Mouse (Mus musculus): ENCODE data around the gene Araf.
"Not testable (repeated sequence)": the region's sequence is repeated elsewhere in the genome, so short reads cannot be mapped to it uniquely, and the experiment has no call there.

Gene Araf

DNA sequence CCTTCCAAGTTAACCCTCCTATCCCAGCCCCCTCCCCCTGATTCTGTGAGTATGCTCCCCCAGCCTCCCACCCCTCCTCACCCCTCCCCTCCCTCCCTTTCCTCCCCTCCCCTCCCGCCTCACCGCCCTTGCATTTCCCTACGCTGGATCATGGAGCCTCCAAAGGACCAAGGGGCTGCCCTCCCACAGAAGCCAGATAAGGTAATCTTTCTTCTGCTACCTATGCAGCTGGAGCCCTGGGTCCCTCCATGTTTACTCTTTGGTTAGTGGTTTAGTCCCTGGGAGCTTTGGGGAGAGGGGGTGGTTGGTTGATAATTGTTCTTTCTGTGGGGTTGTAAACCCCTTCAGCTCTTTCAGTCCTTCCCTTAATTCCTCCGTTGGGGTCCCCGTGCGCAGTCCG lies at the start of gene Araf:
Gene Araf, plus strand, starts transcription at position 134 of the 400 bp plus-strand sequence.
- peak; percentile 58 for DNase-seq (ENCODE audit: low spot score)

- DNase-seq (ENCODE audit: low spot score): no peak
Measured at GRCm38 (mm10) chrX:20748829-20749228, 48.8 kb upstream of the Araf start.

DNA sequence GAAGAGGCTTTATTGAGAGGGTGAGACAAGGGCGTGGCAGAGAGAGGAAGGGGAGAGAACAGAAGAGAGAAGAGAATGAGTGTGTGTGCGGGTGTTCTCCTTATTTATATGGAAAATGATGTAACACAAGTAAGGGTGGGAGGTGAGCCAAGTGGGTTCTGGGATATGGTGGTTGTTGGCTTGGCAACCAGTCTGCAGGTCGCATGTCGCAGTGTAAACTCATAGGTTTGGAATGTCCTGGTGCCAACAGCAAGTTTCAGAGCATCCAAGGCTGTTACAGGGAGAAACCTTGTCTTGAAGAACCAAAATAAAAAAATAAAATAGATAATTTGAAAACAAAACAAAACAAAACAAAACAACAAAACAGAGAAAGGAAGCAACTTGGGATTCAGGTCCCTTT lies 36.4 kb upstream of the Araf start:
- DNase-seq (ENCODE audit: low spot score): no peak

GRCm38 (mm10) chrX:20770697-20771381 lies 26.8 kb upstream of the Araf start:
- peak; percentile 82 for DNase-seq (ENCODE audit: low spot score)

DNA sequence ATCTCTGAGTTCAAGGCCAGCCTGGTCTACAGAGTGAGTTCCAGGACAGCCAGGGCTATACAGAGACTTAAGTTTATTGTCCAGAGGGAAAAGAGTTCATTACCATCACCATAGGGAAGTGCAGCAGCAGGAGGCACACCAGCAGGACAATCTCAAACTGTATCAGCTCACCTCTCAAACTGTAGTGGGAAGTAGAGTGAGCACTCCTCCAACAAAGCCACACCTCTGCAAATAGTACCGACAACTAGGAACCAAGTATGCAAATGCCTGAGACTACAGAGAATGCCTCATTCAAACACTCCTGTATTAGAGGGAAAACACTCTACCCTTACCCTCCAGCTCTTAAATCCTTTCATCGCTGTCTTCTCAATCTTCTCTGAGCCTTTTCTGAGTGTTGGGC lies 25.9 kb upstream of the Araf start:
- DNase-seq (ENCODE audit: low spot score): no peak

GRCm38 (mm10) chrX:20775271-20776016 lies 22.2 kb upstream of the Araf start:
- DNase-seq (ENCODE audit: low spot score): no peak

DNA sequence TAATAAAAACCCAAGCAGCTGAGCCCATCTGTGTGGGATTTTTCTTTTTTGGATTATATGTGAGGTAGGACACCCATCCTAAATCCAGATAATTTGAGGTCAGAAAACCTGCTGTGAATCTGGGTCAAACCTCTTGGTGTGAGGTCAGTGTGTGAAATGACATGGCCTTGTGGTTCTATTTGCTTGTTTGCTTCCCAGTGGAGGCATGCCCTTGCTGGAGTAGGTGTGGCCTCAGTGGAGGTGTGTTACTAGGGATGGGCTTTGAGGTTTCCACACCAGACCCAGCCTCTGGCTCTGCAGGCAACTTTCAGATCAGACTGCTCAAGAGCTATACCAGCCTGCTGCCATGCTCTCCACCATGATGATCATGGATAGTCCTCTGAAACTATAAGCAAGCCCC lies 20.0 kb upstream of the Araf start:
- DNase-seq (ENCODE audit: low spot score): no peak

DNA sequence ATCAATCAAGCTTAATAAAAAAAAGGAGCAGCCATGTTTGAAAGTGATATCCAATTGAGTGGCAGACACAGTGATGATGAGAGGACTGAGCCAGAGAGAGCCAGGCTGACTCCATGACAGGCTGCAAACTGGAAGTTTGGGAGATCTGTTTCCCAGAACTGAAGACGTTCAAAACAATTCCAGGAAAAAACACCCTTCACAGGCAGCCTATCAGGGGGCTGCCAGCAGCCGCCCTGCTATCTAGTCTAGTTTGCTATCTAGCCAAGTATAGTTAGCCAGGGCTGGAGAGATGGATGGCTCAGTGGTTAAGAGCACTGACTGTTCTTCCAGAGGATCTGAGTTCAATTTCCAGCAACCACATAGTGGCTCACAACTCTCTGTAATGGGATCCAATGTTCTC lies 10.3 kb upstream of the Araf start:
- DNase-seq (ENCODE audit: low spot score): no peak

GRCm38 (mm10) chrX:20792417-20792816 lies 5.2 kb upstream of the Araf start:
- DNase-seq (ENCODE audit: low spot score): no peak

GRCm38 (mm10) chrX:20793230-20793629 lies 4.4 kb upstream of the Araf start:
- DNase-seq (ENCODE audit: low spot score): no peak

DNA sequence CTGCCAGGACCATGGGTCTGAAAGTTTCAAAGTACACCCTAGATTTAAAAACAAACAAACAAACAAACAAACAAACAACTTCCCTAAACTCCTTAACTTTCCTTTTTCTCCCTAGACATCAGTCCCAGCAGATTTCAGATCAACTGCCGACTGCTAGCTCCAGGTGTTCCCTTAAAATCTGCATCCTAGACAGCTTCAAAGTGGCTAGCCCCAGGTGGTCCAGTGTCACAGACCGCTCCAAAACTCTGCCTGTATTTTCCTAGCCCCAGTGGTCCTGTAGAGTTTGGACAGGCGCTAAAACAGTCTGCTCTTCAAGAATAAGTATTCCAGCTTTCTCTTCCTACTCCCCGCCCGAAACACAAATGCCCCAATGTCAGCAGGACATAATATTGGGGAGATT lies 3.4 kb upstream of the Araf start:
- DNase-seq (ENCODE audit: low spot score): no peak

GRCm38 (mm10) chrX:20798141-20798796 lies 655 bp downstream of the Araf start:
- DNase-seq (ENCODE audit: low spot score): peak; percentile 86

- no peak for DNase-seq (ENCODE audit: low spot score)
Measured at GRCm38 (mm10) chrX:20798797-20799147, 1.2 kb downstream of the Araf start.

- no peak for DNase-seq (ENCODE audit: low spot score)
Measured at GRCm38 (mm10) chrX:20801456-20801855, 3.8 kb downstream of the Araf start.

GRCm38 (mm10) chrX:20804301-20804700 lies 6.7 kb downstream of the Araf start:
- DNase-seq (ENCODE audit: low spot score): not testable (repeated sequence)

- DNase-seq (ENCODE audit: low spot score): no peak
Measured at GRCm38 (mm10) chrX:20806295-20806694, 8.7 kb downstream of the Araf start.

GRCm38 (mm10) chrX:20816974-20817373 lies 19.4 kb downstream of the Araf start:
- DNase-seq (ENCODE audit: low spot score): no peak

DNA sequence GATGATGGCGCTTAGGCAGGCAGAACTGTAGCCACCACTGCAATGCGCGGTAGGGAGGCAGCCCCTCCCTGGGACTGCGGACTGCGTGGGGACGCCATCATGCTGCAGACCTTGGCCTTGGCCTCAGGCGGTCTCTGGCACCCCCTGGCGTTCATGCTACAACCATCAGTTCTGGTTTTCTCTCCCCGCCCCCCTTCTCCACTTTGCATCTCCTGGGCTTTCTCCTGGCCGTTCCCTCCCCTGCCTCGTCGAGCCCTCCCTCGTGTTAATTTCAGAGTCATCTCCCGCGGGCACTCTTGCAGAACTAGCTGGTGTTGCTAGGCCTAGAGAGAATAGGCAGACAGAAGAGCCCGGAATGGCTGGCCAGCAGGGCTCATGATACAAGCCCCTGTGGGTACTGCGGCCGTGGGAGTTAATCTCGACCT lies 21.6 kb downstream of the Araf start:
- peak; percentile 79 for DNase-seq (ENCODE audit: low spot score)

- DNase-seq (ENCODE audit: low spot score): peak; percentile 49
Measured at GRCm38 (mm10) chrX:20819708-20820426, 22.3 kb downstream of the Araf start.

DNA sequence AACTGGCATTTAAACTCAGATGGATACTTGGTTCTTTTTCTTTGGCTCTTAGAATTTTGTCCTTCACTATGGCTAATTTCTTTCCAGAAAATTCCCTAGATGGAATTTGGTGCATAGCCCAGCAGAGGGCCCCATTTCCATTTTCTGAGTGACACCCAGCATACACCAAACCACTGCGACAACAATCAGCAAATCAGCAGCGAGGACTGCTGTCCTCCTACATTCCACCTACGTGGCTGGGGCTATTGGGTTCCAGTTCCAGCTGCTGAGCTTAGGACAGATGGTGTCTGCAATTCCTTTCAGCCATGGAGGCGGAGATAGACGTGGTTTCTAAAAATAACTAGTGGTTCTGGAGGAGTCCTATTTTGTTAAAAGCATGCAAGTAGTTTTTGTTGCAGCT lies 31.3 kb downstream of the Araf start:
- DNase-seq (ENCODE audit: low spot score): peak; percentile 54

DNA sequence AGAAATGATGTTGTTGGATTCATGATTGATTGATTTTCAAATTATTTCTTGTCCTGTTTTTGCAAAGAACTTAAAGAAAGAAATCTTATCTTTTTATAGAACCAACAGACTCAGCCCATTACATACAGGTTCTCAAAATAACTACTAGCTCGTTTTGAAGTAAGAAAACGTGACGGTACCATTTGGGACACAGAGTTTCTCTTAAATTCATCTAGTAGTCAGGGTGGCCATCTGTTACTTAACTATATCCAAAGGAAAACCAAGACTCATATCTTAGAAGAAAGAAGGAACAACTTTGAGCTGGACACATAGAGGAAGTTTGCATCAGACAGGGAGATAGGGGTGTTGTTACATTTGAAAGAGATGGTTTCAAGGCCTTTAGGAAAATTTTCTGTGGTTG lies 49.6 kb downstream of the Araf start:
- no peak for DNase-seq (ENCODE audit: low spot score)

- DNase-seq (ENCODE audit: low spot score): peak; percentile 6
Measured at GRCm38 (mm10) chrX:20847816-20848215, 50.2 kb downstream of the Araf start.

Measured in embryo, embryonic 10.5 days (tissue).